In the genomic region with DNA sequence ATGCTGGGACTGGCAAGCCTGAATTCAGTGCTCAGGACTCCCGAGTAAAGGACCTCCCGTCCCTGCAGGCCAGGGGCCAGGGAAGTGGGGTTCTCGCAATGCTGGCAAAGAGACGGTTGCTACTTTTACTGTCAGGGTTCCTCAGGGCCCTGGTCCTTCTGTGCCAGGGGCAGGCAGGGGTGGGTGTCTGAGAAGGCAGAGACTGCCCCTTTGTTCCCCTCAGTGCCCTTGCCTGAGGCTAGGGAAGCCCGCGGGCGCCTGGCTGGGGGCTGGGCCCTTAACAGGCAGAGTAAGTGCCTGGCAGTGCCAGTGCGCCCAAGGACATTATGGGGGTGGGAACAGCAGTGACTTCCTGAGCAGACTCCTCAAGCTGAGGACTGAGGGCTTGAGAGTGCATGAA, we compare ENCODE assay signal across 14 mouse cellular contexts. TPM values are rescaled to one million over a fixed set of nuclear protein-coding genes. Genes with fewer than 3 reads are reported as not detected.
A peak's percentile ranks its signal among the peaks of the same experiment; 100 is the strongest.
DNase-seq lines count a peak whose midpoint lies in the region; ATAC-seq and TF ChIP-seq lines count a peak whose summit lies in the region.
"Had no signal": no experiment of that assay in that cellular context is flagged by ENCODE, and none has a peak within 500 bp of the region (broad histone marks: within the 10 kb centered on the region; RNA-seq: fewer than 3 reads in every experiment).

No protein-coding gene starts in this region.

- no peak overlapping the region for H3K9ac ChIP-seq in hindbrain, embryonic 15.5 days
- H3K9ac ChIP-seq in lung, embryonic 16.5 days (ENCODE audit: low read length): peak overlapping the region; percentile 35; the same call in 1 of the 2 replicates
- H3K9ac ChIP-seq: intestine, embryonic 15.5 days; midbrain, embryonic 12.5 days had no signal

- ATAC-seq in hindbrain, embryonic 15.5 days (ENCODE audit: low FRiP score, low read depth): peak; percentile 21; the same call in 1 of the 2 replicates
- peak; percentile 59 for ATAC-seq in lung, embryonic 16.5 days (ENCODE audit: low read depth)
- ATAC-seq: activated CD4-positive, CD25-positive, alpha-beta regulatory T cell, adult 4 months; intestine, embryonic 15.5 days had no signal

- TF ChIP-seq POLR2A in lung, adult 2 months (IDR thresholded peaks at IDR 0.05; ENCODE audit: borderline replicate concordance, extremely low read depth, low read depth, low read length): no peak
- no peak for TF ChIP-seq POLR2A in embryonic fibroblast, embryonic 13.5 days (IDR thresholded peaks at IDR 0.05; ENCODE audit: low read depth, low read length)

- peaks cover 14% of the 10 kb centered on the region for H3K4me1 ChIP-seq in hindbrain, embryonic 15.5 days (replicated peaks)
- H3K4me1 ChIP-seq in hindbrain, embryonic 10.5 days (replicated peaks): peaks cover 26% of the 10 kb centered on the region
- peaks cover 22% of the 10 kb centered on the region for H3K4me1 ChIP-seq in lung, embryonic 16.5 days (replicated peaks; ENCODE audit: control insufficient read depth, insufficient read depth, low read length)
- H3K4me1 ChIP-seq in lung, adult 2 months (ENCODE audit: control insufficient read depth, insufficient read depth, low read length): peaks cover 21% of the 10 kb centered on the region
- 0 out of 2 replicates have a peak, but pooled peaks cover 12% of the 10 kb centered on the region for H3K4me1 ChIP-seq in embryonic fibroblast, embryonic 13.5 days (ENCODE audit: control insufficient read depth, insufficient read depth, low read length)

- TF ChIP-seq CTCF in lung, adult 2 months (IDR thresholded peaks at IDR 0.05; ENCODE audit: insufficient read depth, low read length): no peak
- no peak for TF ChIP-seq CTCF in embryonic fibroblast, embryonic 13.5 days (IDR thresholded peaks at IDR 0.05; ENCODE audit: borderline replicate concordance, insufficient read depth, low read length)

- 86% methylated on average over 8 of the region's 8 CpGs for WGBS in hindbrain, embryonic 15.5 days
- WGBS in hindbrain, embryonic 10.5 days: 92% methylated on average over 8 of the region's 8 CpGs
- WGBS in lung, embryonic 16.5 days: 80% methylated on average over 8 of the region's 8 CpGs
- 47% methylated on average over 8 of the region's 8 CpGs for WGBS in lung, adult 2 months

- H3K36me3 ChIP-seq in hindbrain, embryonic 15.5 days: peaks cover 21% of the 10 kb centered on the region
- peaks cover 63% of the 10 kb centered on the region for H3K36me3 ChIP-seq in hindbrain, embryonic 10.5 days
- H3K36me3 ChIP-seq in lung, embryonic 16.5 days (ENCODE audit: control insufficient read depth, insufficient read depth, low read length): peaks cover 18% of the 10 kb centered on the region

- no peak overlapping the region for H3K27ac ChIP-seq in hindbrain, embryonic 15.5 days (replicated peaks)
- no peak overlapping the region for H3K27ac ChIP-seq in hindbrain, embryonic 10.5 days
- H3K27ac ChIP-seq in lung, embryonic 16.5 days (ENCODE audit: low read length): peak overlapping the region; percentile 27; the same call in 1 of the 2 replicates
- peak overlapping the region; percentile 77; the same call in 1 of the 2 replicates for H3K27ac ChIP-seq in embryonic fibroblast, embryonic 13.5 days (ENCODE audit: insufficient read depth, low read length)
- H3K27ac ChIP-seq: intestine, embryonic 15.5 days; midbrain, embryonic 12.5 days had no signal

- no peak overlapping the region for H3K4me2 ChIP-seq in hindbrain, embryonic 15.5 days
- H3K4me2 ChIP-seq in lung, embryonic 16.5 days (ENCODE audit: low read depth, low read length): no peak overlapping the region
- H3K4me2 ChIP-seq: intestine, embryonic 15.5 days; midbrain, embryonic 12.5 days had no signal

- H3K9me3 ChIP-seq in hindbrain, embryonic 15.5 days: no peaks in the 10 kb centered on the region
- H3K9me3 ChIP-seq in hindbrain, embryonic 10.5 days: no peaks in the 10 kb centered on the region
- no peaks in the 10 kb centered on the region for H3K9me3 ChIP-seq in lung, embryonic 16.5 days (ENCODE audit: control insufficient read depth, low read length)
- H3K9me3 ChIP-seq: intestine, embryonic 15.5 days; midbrain, embryonic 12.5 days had no signal

- peak; percentile 29 to 41 for DNase-seq in cerebellum, adult 18-20 months
- DNase-seq in cerebellum, postnatal 4 days (ENCODE audit: low spot score in 2 of 2): no peak
- DNase-seq in hindbrain, embryonic 10.5 days (ENCODE audit: low spot score): no peak
- no peak for DNase-seq in lung, adult 2 months
- DNase-seq in c-Kit-positive CD71-positive TER-119-positive erythroid progenitor cells, embryonic 14.5 days (ENCODE audit: low spot score): no peak
- DNase-seq: kidney, postnatal 25 days; lung, postnatal 14 days; thymus, postnatal 36 days had no signal

- H3K27me3 ChIP-seq in hindbrain, embryonic 15.5 days: no peaks in the 10 kb centered on the region
- H3K27me3 ChIP-seq in hindbrain, embryonic 10.5 days (ENCODE audit: insufficient read depth, poor library complexity, severe bottlenecking): no peaks in the 10 kb centered on the region
- H3K27me3 ChIP-seq in lung, embryonic 16.5 days (ENCODE audit: control insufficient read depth, insufficient read depth, low read depth, low read length): no peaks in the 10 kb centered on the region
- H3K27me3 ChIP-seq: intestine, embryonic 15.5 days; midbrain, embryonic 12.5 days had no signal

- no peak overlapping the region for H3K4me3 ChIP-seq in hindbrain, embryonic 15.5 days
- no peak overlapping the region for H3K4me3 ChIP-seq in hindbrain, embryonic 10.5 days
- no peak overlapping the region for H3K4me3 ChIP-seq in lung, embryonic 16.5 days (ENCODE audit: low read length)
- no peak overlapping the region for H3K4me3 ChIP-seq in lung, adult 2 months (replicated peaks; ENCODE audit: extremely low read depth, low read depth, low read length)
- no peak overlapping the region for H3K4me3 ChIP-seq in embryonic fibroblast, embryonic 13.5 days (ENCODE audit: insufficient read depth, low read length)
- H3K4me3 ChIP-seq: intestine, embryonic 15.5 days; midbrain, embryonic 12.5 days had no signal

RNA-seq across cellular contexts. Expression of gene Dusp7, which starts 8.8 kb away (rescaled TPM):
- polyA plus RNA-seq in hindbrain, embryonic 15.5 days (2015; fragmentation: Nextera tagmentation; extraction: Ambion mirVana): 13.3 and 15.0 TPM in 2 replicates
- 16.1 and 16.6 TPM in 2 replicates for polyA plus RNA-seq in hindbrain, embryonic 10.5 days (2016; fragmentation: Nextera tagmentation; extraction: Ambion mirVana)
- 12.9 and 13.7 TPM in 2 replicates for polyA plus RNA-seq in lung, embryonic 16.5 days (2015; fragmentation: Nextera tagmentation; extraction: Ambion mirVana)
- polyA plus RNA-seq in lung, adult 2 months (2012; rRNA removed): 223 and 262 TPM in 2 replicates
- polyA plus RNA-seq in embryonic fibroblast, embryonic 13.5 days (2011; ENCODE audit: insufficient read length, low read depth, missing spikeins): 63.0 and 67.2 TPM in 2 replicates

RNA-seq across cellular contexts. Expression of gene Rpl29, which starts 52.0 kb away (rescaled TPM):
- 620 and 631 TPM in 2 replicates for polyA plus RNA-seq in hindbrain, embryonic 15.5 days (2015; fragmentation: Nextera tagmentation; extraction: Ambion mirVana)
- 912 and 973 TPM in 2 replicates for polyA plus RNA-seq in hindbrain, embryonic 10.5 days (2016; fragmentation: Nextera tagmentation; extraction: Ambion mirVana)
- polyA plus RNA-seq in lung, embryonic 16.5 days (2015; fragmentation: Nextera tagmentation; extraction: Ambion mirVana): 951 and 977 TPM in 2 replicates
- 288 and 319 TPM in 2 replicates for polyA plus RNA-seq in lung, adult 2 months (2012; rRNA removed)
- 346 and 369 TPM in 2 replicates for polyA plus RNA-seq in embryonic fibroblast, embryonic 13.5 days (2011; ENCODE audit: insufficient read length, low read depth, missing spikeins)

Comparison
In these comparisons a context has a peak if more than half of its experiments do, and no peak if none do; other contexts are left out.
1. DNase-seq: peak in cerebellum, adult 18-20 months (2 of 2); none in cerebellum, postnatal 4 days (0 of 2), hindbrain, embryonic 10.5 days (single experiment), lung, adult 2 months (single experiment) and c-Kit-positive CD71-positive TER-119-positive erythroid progenitor cells, embryonic 14.5 days (single experiment).
2. H3K27ac ChIP-seq: peak in lung, embryonic 16.5 days (single experiment) and embryonic fibroblast, embryonic 13.5 days (single experiment); none in hindbrain, embryonic 15.5 days (single experiment) and hindbrain, embryonic 10.5 days (single experiment).